Mouse (Mus musculus) heart, embryonic 13.5 days (tissue): ENCODE results near the gene Fyb2. TPM values are rescaled to one million over a fixed set of nuclear protein-coding genes. Genes with fewer than 3 reads are reported as not detected.

Source experiments
- ATAC-seq: fragments of 200-750 bp; cut with Nextera tagmentation; 2 replicates; pipeline ENCODE4 v1.8.0; 2017; ENCODE audit warnings: moderate TSS enrichment; ENCODE audit not compliant: insufficient number of reproducible peaks, low FRiP score, low TSS enrichment; ENCODE audit errors: extremely low read depth
- H3K27ac ChIP-seq: fragments of 300-500 bp; sonication (generic); replicated peaks from 2 replicates; pipeline ENCODE4 v1.5.1; 2015; ENCODE audit warnings: moderate library complexity, mild to moderate bottlenecking, inconsistent platforms
- H3K27me3 ChIP-seq: fragments of 300-500 bp; sonication (generic); replicated peaks from 2 replicates; pipeline ENCODE4 v1.6.1; 2015; ENCODE audit warnings: mild to moderate bottlenecking, inconsistent platforms
- H3K36me3 ChIP-seq: fragments of 300-500 bp; sonication (generic); 2 replicates; pipeline ENCODE4 v1.6.1; 2015; ENCODE audit warnings: mild to moderate bottlenecking, inconsistent platforms
- H3K4me1 ChIP-seq: fragments of 300-500 bp; sonication (generic); 2 replicates; pipeline ENCODE4 v1.6.1; 2015; ENCODE audit warnings: inconsistent platforms
- H3K4me2 ChIP-seq: fragments of 300-500 bp; sonication (generic); 2 replicates; pipeline ENCODE4 v1.6.1; 2015; ENCODE audit warnings: inconsistent platforms, mild to moderate bottlenecking, moderate library complexity
- H3K4me3 ChIP-seq: fragments of 300-500 bp; sonication (generic); 2 replicates; pipeline ENCODE4 v1.5.1; 2015; ENCODE audit warnings: moderate library complexity, mild to moderate bottlenecking, inconsistent platforms
- H3K9ac ChIP-seq: fragments of 300-500 bp; sonication (generic); 2 replicates; pipeline ENCODE4 v1.6.1; 2015; ENCODE audit warnings: inconsistent platforms, mild to moderate bottlenecking, moderate library complexity
- H3K9me3 ChIP-seq: fragments of 300-500 bp; sonication (generic); 2 replicates; pipeline ENCODE4 v1.6.1; 2016; ENCODE audit warnings: inconsistent platforms
- WGBS: fragments of 180-500 bp; shearing (Covaris S2); methylation state at CpG from one replicate; pipeline ENCODE4 v1.1.7; 2015; ENCODE audit warnings: mixed read lengths; 5-methylcytosine and 5-hydroxymethylcytosine counted together
- polyA plus RNA-seq: library from polyadenylated mRNA; unstranded; fragments of >200 nt; fragmentation: Nextera tagmentation; extraction: Ambion mirVana; gene quantifications from 2 replicates; pipeline ENCODE4 v1.2.1, GENCODE M21; 2015

The Fyb2 gene
- 0.05 and 0.09 TPM in 2 replicates for polyA plus RNA-seq

DNA sequence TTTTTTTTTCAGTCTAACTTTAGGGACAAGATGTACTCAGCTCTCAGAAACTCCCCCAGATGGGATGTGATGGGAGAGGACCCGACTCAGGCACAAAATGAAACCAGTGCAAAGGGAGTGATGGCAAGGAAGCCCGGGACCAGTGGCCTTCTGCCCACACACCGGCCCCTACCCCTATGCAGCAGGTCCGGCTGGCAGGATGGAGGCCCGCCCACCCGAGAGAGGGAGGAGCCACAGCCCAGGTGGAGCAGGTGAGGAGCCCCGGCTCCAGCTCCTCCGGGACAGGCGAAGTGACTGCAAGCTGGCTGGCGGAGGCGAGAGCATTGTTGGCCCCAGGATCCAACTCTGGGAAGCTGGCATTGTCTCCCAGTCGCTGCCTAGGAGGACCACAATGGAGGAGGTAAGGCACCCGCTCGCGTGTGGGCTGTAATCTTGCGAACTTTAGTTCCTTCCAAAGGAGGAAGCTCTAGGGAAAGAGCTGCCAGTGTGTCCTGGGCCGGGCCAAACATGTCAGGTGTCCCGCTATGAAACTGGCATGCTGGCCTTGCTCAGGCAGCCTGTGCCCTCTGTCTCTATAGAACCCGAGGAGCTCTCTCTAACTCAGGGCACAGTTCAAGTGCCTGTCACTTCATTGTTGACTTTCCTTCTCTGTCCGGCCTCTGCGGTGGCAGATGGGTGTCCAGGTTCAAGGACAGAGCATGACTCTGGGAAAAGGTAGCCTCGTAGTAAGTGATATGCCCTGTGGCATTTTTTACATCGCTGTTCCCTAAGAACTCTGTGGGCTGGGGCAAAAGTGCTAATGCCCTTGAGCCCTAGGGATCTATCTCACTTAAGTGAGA is at the start of gene Fyb2:
Gene Fyb2, plus strand, starts transcription at position 166 of the 839 bp plus-strand sequence.
- H3K4me2 ChIP-seq, result peak within 1 kb of the TSS; percentile 62
- no peaks in the 10 kb centered on the region for H3K9me3 ChIP-seq
- peaks cover 17% of the 10 kb centered on the region for H3K27me3 ChIP-seq
- H3K36me3 ChIP-seq, result no peaks in the 10 kb centered on the region
- 22% methylated on average over 23 of the region's 23 CpGs for whole genome bisulfite sequencing
- no peak within 1 kb of the TSS for H3K9ac ChIP-seq
- H3K27ac ChIP-seq, result no peak within 1 kb of the TSS
- H3K4me1 ChIP-seq, result peaks cover 8% of the 10 kb centered on the region
- no peak for ATAC-seq
- peak within 1 kb of the TSS; percentile 32 for H3K4me3 ChIP-seq

DNA sequence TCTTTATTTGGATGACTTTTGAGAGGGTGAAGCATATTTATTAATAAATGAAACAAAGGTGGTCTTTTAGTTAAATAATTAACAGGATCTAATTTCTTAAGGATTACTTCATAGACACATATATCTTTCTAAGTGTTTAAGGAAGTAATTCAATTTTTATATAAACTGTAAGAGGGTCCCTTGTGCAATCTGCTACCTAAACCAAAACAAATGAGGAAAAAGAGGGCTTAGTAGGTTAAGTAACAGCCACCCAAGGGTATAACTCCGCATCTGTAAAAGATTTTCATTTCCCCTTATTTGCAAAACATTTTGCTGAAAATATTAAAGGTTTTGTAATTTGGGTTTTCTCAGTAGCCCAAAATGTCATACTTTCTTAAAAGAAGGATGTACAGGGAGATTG is 48.9 kb upstream of the Fyb2 start:
- 78% methylated on average over 1 of the region's 1 CpGs for WGBS

GRCm38 (mm10) chr4:104869581-104869980 is 43.7 kb upstream of the Fyb2 start:
- ATAC-seq, result no peak

More for the DNA sequence above, 48.9 kb upstream of the Fyb2 start:
- H3K4me2 ChIP-seq, result no peak overlapping the region
- H3K36me3 ChIP-seq, result no peaks in the 10 kb centered on the region
- H3K4me1 ChIP-seq, result peaks cover 9% of the 10 kb centered on the region
- no peak overlapping the region for H3K4me3 ChIP-seq
- no peaks in the 10 kb centered on the region for H3K9me3 ChIP-seq
- no peak for ATAC-seq
- no peak overlapping the region for H3K27ac ChIP-seq
- H3K9ac ChIP-seq, result no peak overlapping the region
- H3K27me3 ChIP-seq, result no peaks in the 10 kb centered on the region

DNA sequence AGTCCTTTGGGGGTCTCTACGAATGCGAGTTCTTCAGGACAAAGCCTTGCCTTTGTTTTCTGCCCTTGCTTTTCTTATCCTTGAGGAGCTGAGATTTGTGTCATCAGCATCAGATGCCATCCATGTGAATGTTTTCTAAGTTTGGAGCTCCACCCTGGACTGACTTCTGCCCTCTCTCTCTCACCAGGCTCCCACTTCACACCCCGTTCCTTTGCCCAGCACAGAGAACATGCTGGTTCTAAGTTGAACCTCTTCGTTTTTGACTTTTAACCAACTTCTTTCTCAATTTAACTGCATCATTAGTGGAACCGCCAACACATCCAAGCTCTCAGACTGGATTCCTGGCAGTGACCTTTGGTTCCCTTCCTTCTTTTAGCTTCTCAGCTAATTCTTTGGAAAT is 43.1 kb upstream of the Fyb2 start:
- Histone ChIP-seq H3K27ac (no peak overlapping the region), H3K4me2 (no peak overlapping the region), H3K9me3 (no peaks in the 10 kb centered on the region), H3K36me3 (no peaks in the 10 kb centered on the region), H3K27me3 (no peaks in the 10 kb centered on the region), H3K9ac (no peak overlapping the region), H3K4me1 (peaks cover 9% of the 10 kb centered on the region), H3K4me3 (no peak overlapping the region)
- no peak for ATAC-seq
- WGBS, result 79% methylated on average over 5 of the region's 5 CpGs

More at GRCm38 (mm10) chr4:104869581-104869980, 43.7 kb upstream of the Fyb2 start:
- H3K4me3 ChIP-seq, result no peak overlapping the region
- no peaks in the 10 kb centered on the region for H3K9me3 ChIP-seq
- no peaks in the 10 kb centered on the region for H3K36me3 ChIP-seq
- H3K9ac ChIP-seq, result no peak overlapping the region
- H3K27me3 ChIP-seq, result no peaks in the 10 kb centered on the region
- H3K4me1 ChIP-seq, result peaks cover 9% of the 10 kb centered on the region
- no peak overlapping the region for H3K27ac ChIP-seq
- no peak overlapping the region for H3K4me2 ChIP-seq

DNA sequence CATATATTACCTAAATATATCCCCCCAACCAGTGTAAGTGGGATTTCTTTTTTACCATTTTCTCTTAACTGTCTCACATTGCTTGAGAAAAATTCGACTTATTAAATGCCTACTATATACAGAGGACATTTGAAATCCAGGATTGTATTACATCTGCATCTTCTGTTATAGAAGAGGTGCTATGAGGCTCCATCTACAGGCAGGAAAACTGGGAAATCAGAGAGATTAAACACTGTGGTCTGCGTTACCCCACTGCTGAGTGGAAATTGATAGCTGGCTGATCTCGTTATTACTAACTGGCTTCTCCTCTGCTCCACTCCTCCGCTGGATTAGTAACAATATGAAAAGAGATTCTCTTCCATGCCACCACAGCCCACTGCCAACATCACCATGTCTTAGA is 37.4 kb upstream of the Fyb2 start:
- H3K27me3 ChIP-seq, result no peaks in the 10 kb centered on the region
- no peak overlapping the region for H3K9ac ChIP-seq
- no peak overlapping the region for H3K4me2 ChIP-seq
- no peak overlapping the region for H3K4me3 ChIP-seq
- ATAC-seq, result no peak
- no peaks in the 10 kb centered on the region for H3K9me3 ChIP-seq
- H3K36me3 ChIP-seq, result no peaks in the 10 kb centered on the region
- WGBS, result 61% methylated on average over 4 of the region's 4 CpGs
- H3K27ac ChIP-seq, result no peak overlapping the region
- no peaks in the 10 kb centered on the region for H3K4me1 ChIP-seq

DNA sequence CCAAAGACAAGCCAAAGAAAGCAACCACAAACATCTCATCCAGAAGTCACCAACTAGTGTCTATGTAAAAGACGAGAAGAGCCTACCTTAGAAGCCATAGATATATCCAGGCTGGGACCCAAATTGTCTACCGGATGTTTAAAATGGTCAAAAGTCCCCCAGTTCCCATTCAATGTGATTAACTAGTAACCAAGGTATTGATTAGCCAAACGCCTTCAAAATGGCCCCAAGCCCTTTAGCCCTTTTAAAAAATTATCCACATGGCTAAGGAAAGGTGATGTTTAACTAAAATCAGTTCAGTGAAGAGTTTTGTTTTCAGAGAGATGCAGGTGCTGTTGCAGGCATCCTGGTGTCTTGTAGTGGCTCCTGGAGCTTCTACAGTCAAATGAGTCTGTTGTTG is 36.9 kb upstream of the Fyb2 start, which contains the start of gene C8a:
Gene C8a, minus strand, starts transcription at position 76 of the 400 bp plus-strand sequence.
- H3K27me3 ChIP-seq, result no peaks in the 10 kb centered on the region
- no peaks in the 10 kb centered on the region for H3K4me1 ChIP-seq
- H3K4me3 ChIP-seq, result no peak within 1 kb of the TSS
- no peaks in the 10 kb centered on the region for H3K36me3 ChIP-seq
- H3K9ac ChIP-seq, result no peak within 1 kb of the TSS
- 66% methylated on average over 3 of the region's 3 CpGs for WGBS
- H3K9me3 ChIP-seq, result no peaks in the 10 kb centered on the region
- no peak within 1 kb of the TSS for H3K4me2 ChIP-seq
- no peak for ATAC-seq
- H3K27ac ChIP-seq, result no peak within 1 kb of the TSS

GRCm38 (mm10) chr4:104887486-104887885 is 25.8 kb upstream of the Fyb2 start:
- H3K27ac ChIP-seq, result no peak overlapping the region
- ATAC-seq, result no peak
- H3K9ac ChIP-seq, result no peak overlapping the region
- peaks cover 17% of the 10 kb centered on the region for H3K4me1 ChIP-seq
- 73% methylated on average over 9 of the region's 9 CpGs for WGBS
- H3K36me3 ChIP-seq, result no peaks in the 10 kb centered on the region
- H3K4me3 ChIP-seq, result no peak overlapping the region
- no peaks in the 10 kb centered on the region for H3K9me3 ChIP-seq
- peaks cover 18% of the 10 kb centered on the region; the same call in 1 of the 2 replicates for H3K27me3 ChIP-seq
- H3K4me2 ChIP-seq, result no peak overlapping the region

GRCm38 (mm10) chr4:104888499-104889262 is 24.6 kb upstream of the Fyb2 start:
- Histone ChIP-seq H3K9me3 (no peaks in the 10 kb centered on the region), H3K36me3 (no peaks in the 10 kb centered on the region), H3K27me3 (peaks cover 18% of the 10 kb centered on the region; the same call in 1 of the 2 replicates), H3K4me3 (no peak overlapping the region), H3K9ac (no peak overlapping the region), H3K4me1 (peaks cover 17% of the 10 kb centered on the region), H3K4me2 (no peak overlapping the region), H3K27ac (no peak overlapping the region)
- 71% methylated on average over 9 of the region's 9 CpGs for WGBS
- no peak for ATAC-seq

DNA sequence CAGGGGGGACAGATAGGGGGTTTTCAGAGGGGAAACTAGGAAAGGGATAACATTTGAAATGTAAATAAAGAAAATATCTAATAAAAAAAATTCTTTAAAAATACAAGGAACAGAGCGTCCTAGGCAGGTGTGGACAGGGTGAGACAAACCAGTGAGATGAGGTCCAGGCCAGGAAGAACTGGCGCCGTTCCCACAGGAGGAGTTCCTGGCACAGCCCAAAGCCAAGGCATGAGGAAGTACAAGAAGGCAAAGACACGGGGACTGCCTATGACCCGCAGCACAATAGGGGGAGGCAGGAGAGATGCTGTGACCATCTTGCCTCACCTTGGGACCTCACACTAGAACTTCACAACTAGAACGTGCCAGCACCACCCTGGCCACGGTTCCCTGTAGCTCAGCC is 21.5 kb upstream of the Fyb2 start:
- no peak for ATAC-seq
- peaks cover 23% of the 10 kb centered on the region; the same call in 1 of the 2 replicates for H3K27me3 ChIP-seq
- no peak overlapping the region for H3K27ac ChIP-seq
- peaks cover 10% of the 10 kb centered on the region for H3K4me1 ChIP-seq
- 50% methylated on average over 7 of the region's 7 CpGs for WGBS
- no peaks in the 10 kb centered on the region for H3K36me3 ChIP-seq
- H3K9ac ChIP-seq, result no peak overlapping the region
- no peak overlapping the region for H3K4me3 ChIP-seq
- no peak overlapping the region for H3K4me2 ChIP-seq
- H3K9me3 ChIP-seq, result no peaks in the 10 kb centered on the region

DNA sequence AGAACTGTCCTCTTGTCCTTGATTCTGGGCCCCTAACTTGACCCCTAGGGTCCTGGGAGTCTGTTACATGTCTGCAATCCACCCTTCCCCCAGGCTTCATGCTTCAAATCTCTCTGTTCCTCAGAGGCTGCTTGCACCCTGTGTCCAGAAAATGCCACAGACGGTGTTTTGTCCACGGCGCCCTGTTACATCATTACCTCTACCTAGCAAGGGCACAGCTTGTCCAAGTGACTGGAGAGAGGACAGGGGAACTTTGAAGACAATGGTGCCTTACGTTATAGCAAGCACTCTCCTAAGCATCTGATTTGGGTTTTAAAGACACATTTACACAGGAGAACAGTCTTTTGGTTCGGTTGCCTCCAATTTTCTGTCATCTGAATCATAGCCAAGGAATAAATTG is 19.7 kb upstream of the Fyb2 start:
- H3K4me3 ChIP-seq, result no peak overlapping the region
- 71% methylated on average over 5 of the region's 5 CpGs for WGBS

DNA sequence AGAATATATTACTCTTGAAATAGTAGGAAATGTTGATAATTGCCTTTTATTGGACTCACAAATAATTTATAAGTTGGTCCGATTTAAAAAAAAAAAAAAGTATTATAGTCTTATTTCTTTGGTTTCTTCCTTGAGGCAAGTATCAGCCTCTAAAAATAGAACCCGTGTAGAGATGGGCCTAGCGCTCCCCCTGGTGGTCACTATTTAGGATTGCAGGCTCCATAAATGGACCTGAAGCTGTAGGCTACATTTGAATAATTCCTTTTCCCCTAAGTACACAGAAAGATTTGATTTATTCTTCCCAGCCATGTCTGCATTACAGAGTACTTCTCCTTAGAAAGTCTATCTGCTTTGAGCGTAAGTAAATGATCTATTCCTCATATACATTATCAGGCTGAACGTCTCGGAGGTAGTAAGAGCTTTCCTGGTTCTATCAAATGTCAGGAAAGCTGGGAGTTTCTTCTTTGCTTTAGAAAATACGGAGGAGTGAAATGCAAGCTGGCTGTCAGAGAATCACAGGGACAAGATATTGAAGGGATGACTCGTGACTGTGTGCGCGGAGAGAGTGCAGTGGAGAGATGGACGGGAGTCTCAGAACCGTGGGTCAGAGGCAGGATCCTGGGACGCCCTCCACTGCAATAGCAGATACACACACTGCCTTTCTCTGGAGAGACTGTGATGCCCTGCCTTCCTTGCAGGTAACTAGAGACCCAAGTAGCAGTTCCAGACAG is 19.1 kb upstream of the Fyb2 start:
- Histone ChIP-seq H3K4me2 (no peak overlapping the region), H3K27ac (no peak overlapping the region), H3K9ac (no peak overlapping the region), H3K4me3 (no peak overlapping the region), H3K4me1 (peaks cover 10% of the 10 kb centered on the region), H3K9me3 (no peaks in the 10 kb centered on the region), H3K27me3 (peaks cover 7% of the 10 kb centered on the region; the same call in 1 of the 2 replicates), H3K36me3 (no peaks in the 10 kb centered on the region)
- WGBS, result 48% methylated on average over 13 of the region's 13 CpGs
- ATAC-seq, result no peak

More for the DNA sequence above, 19.7 kb upstream of the Fyb2 start:
- no peaks in the 10 kb centered on the region for H3K9me3 ChIP-seq
- peaks cover 11% of the 10 kb centered on the region; the same call in 1 of the 2 replicates for H3K27me3 ChIP-seq
- H3K36me3 ChIP-seq, result no peaks in the 10 kb centered on the region
- H3K27ac ChIP-seq, result no peak overlapping the region
- H3K4me2 ChIP-seq, result no peak overlapping the region
- no peak overlapping the region for H3K9ac ChIP-seq
- H3K4me1 ChIP-seq, result peaks cover 10% of the 10 kb centered on the region
- no peak for ATAC-seq
